Mouse (Mus musculus): Measurements from ENCODE around the gene Sart1. TPM values are rescaled to one million over a fixed set of nuclear protein-coding genes. Genes with fewer than 3 reads are reported as not detected.

Gene Sart1
- total and polyA plus RNA-seq, 3 experiments, result 46.7 to 104 (median 78.3) TPM

GRCm38 (mm10) chr19:5367455-5367854 is 21.0 kb downstream of the Sart1 start:
- H3K27ac ChIP-seq (ENCODE audit: insufficient read depth, low read depth), result peak overlapping the region; percentile 88

GRCm38 (mm10) chr19:5367053-5367359 is 21.5 kb downstream of the Sart1 start, which contains the start of gene Banf1:
Banf1 (minus strand) TSS chr19:5367168.
- Histone ChIP-seq H3K9me3 (replicated peaks; ENCODE audit: low read length) (no peaks in the 10 kb centered on the region), H3K4me1 (ENCODE audit: control insufficient read depth in 1 of 2, insufficient read depth in 2 of 2) (peaks cover 19 to 41% of the 10 kb centered on the region in 2 experiments), H3K36me3 (replicated peaks in 1 of 2; ENCODE audit: control insufficient read depth in 1 of 2, insufficient read depth in 1 of 2, low read length in 1 of 2) (peaks cover 36 to 64% of the 10 kb centered on the region in 2 experiments), H3K27me3 (replicated peaks) (no peaks in the 10 kb centered on the region), H3K79me2 (replicated peaks; ENCODE audit: control insufficient read depth, extremely low read depth, insufficient read depth, poor library complexity, severe bottlenecking) (peaks cover 41% of the 10 kb centered on the region), H3K4me2 (ENCODE audit: insufficient read depth, low read depth, poor library complexity, severe bottlenecking) (peak within 1 kb of the TSS; percentile 80), H3K9ac (ENCODE audit: insufficient read depth, low read depth) (peak within 1 kb of the TSS; percentile 91), H3K4me3 (replicated peaks in 1 of 3; ENCODE audit: low read depth in 2 of 3, low read length in 2 of 3, poor library complexity in 1 of 3) (peak within 1 kb of the TSS; percentile 81 to 98 (median 94)), H3K27ac (ENCODE audit: insufficient read depth, low read depth) (peak within 1 kb of the TSS; percentile 88)
- TF ChIP-seq ZNF384 (IDR thresholded peaks at IDR 0.05; ENCODE audit: low read depth, low read length), result no peak
- in situ Hi-C loops (cut with MboI; ENCODE audit: low pct_ligation_motif_present, low pct_unique_long_range_greater_than_20kb, low sequenced_read_pairs) (no loop called here), dilution Hi-C loops (cut with MboI; ENCODE audit: extremely low pct_ligation_motif_present, extremely low pct_unique_long_range_greater_than_20kb, low sequenced_read_pairs) (no loop called here)
- DNase-seq (ENCODE audit: extremely low read depth), result no peak

More at GRCm38 (mm10) chr19:5367455-5367854, 21.0 kb downstream of the Sart1 start:
- dilution Hi-C loops (cut with MboI; ENCODE audit: extremely low pct_ligation_motif_present, extremely low pct_unique_long_range_greater_than_20kb, low sequenced_read_pairs) (no loop called here), in situ Hi-C loops (cut with MboI; ENCODE audit: low pct_ligation_motif_present, low pct_unique_long_range_greater_than_20kb, low sequenced_read_pairs) (no loop called here)
- TF ChIP-seq CHD2 (IDR thresholded peaks at IDR 0.05; ENCODE audit: low read length) (no peak), SIN3A (IDR thresholded peaks at IDR 0.05; ENCODE audit: low read length) (peak; percentile 38; the same call in 1 of the 2 replicates), RAD21 (IDR thresholded peaks at IDR 0.05; ENCODE audit: low read depth, low read length) (peak; percentile 19), NELFE (IDR thresholded peaks at IDR 0.05; ENCODE audit: low read depth, low read length) (no peak), POLR2A (IDR thresholded peaks at IDR 0.05; ENCODE audit: low read depth, low read length) (no peak), SMC3 (IDR thresholded peaks at IDR 0.05; ENCODE audit: low read depth, low read length) (peak; percentile 17; the same call in 1 of the 2 replicates), CTCF (conservative IDR thresholded peaks at IDR 0.05 in 1 of 2, IDR thresholded peaks at IDR 0.05 in 1 of 2; ENCODE audit: low read depth in 2 of 2, low read length in 2 of 2) (peak in 1 of 2 experiments; percentile 57; a peak in 2 of 4 replicates), ZC3H11A (IDR thresholded peaks at IDR 0.05; ENCODE audit: low read depth, low read length) (no peak), EP300 (IDR thresholded peaks at IDR 0.05; ENCODE audit: low read length) (no peak), KAT2A (IDR thresholded peaks at IDR 0.05; ENCODE audit: insufficient replicate concordance, low read length) (no peak), RCOR1 (conservative IDR thresholded peaks at IDR 0.05; ENCODE audit: low read depth, low read length) (no peak), ZNF384 (IDR thresholded peaks at IDR 0.05; ENCODE audit: low read depth, low read length) (peak; percentile 82)
- Histone ChIP-seq H3K4me1 (ENCODE audit: control insufficient read depth in 1 of 2, insufficient read depth in 2 of 2) (peaks cover 19 to 38% of the 10 kb centered on the region in 2 experiments), H3K27me3 (replicated peaks) (no peaks in the 10 kb centered on the region), H3K9me3 (replicated peaks; ENCODE audit: low read length) (no peaks in the 10 kb centered on the region), H3K4me2 (ENCODE audit: insufficient read depth, low read depth, poor library complexity, severe bottlenecking) (peak overlapping the region; percentile 53), H3K36me3 (replicated peaks in 1 of 2; ENCODE audit: control insufficient read depth in 1 of 2, insufficient read depth in 1 of 2, low read length in 1 of 2) (peaks cover 39 to 68% of the 10 kb centered on the region in 2 experiments), H3K9ac (ENCODE audit: insufficient read depth, low read depth) (peak overlapping the region; percentile 91; the same call in 1 of the 2 replicates), H3K79me2 (replicated peaks; ENCODE audit: control insufficient read depth, extremely low read depth, insufficient read depth, poor library complexity, severe bottlenecking) (peaks cover 41% of the 10 kb centered on the region), H3K4me3 (replicated peaks in 1 of 3; ENCODE audit: low read depth in 2 of 3, low read length in 2 of 3, poor library complexity in 1 of 3) (peak overlapping the region; percentile 81 to 98 (median 94))
- peak; percentile 58 for DNase-seq (ENCODE audit: extremely low read depth)
